Mouse (Mus musculus) G1E (cell line): ENCODE measurements around the gene E130208F15Rik. TPM values are rescaled to one million over a fixed set of nuclear protein-coding genes. Genes with fewer than 3 reads are reported as not detected.

Source experiments
- ATAC-seq: 2 replicates; pipeline ENCODE4 v1.8.0; 2016; ENCODE audit warnings: mild to moderate bottlenecking; ENCODE audit not compliant: insufficient number of reproducible peaks, poor library complexity, low FRiP score, severe bottlenecking; ENCODE audit errors: extremely low read depth
- DNase-seq: peaks from one replicate; pipeline ENCODE4 v3.0.0; 2012; ENCODE audit warnings: low spot score
- H3K27me3 ChIP-seq: 2 replicates; pipeline ENCODE4 v1.6.1; 2012; ENCODE audit warnings: mild to moderate bottlenecking, low read length, inconsistent platforms; ENCODE audit not compliant: insufficient read depth
- H3K36me3 ChIP-seq: replicated peaks from 2 replicates; pipeline ENCODE3; 2012; ENCODE audit warnings: mild to moderate bottlenecking, inconsistent platforms
- H3K4me1 ChIP-seq: 2 replicates; pipeline ENCODE4 v1.6.1; 2012; ENCODE audit warnings: low read depth, low read length, inconsistent platforms, mixed read lengths; ENCODE audit not compliant: insufficient read depth
- H3K4me3 ChIP-seq: 2 replicates; pipeline ENCODE4 v1.5.1; 2012; ENCODE audit warnings: low read depth, mild to moderate bottlenecking, inconsistent platforms, low read length, moderate library complexity, mixed read lengths
- H3K9me3 ChIP-seq: replicated peaks from 2 replicates; pipeline ENCODE4 v1.6.1; 2012; ENCODE audit warnings: inconsistent platforms
- CTCF ChIP-seq: IDR thresholded peaks from 2 replicates; pipeline ENCODE4 v1.5.1; 2012; ENCODE audit warnings: low read depth, low read length, inconsistent platforms, mixed read lengths
- GATA1 ChIP-seq: IDR thresholded peaks from 2 replicates; pipeline ENCODE4 v1.6.1; 2012; ENCODE audit warnings: borderline replicate concordance, low read length, inconsistent platforms, mixed read lengths
- GATA2 ChIP-seq: IDR thresholded peaks from 2 replicates; pipeline ENCODE4 v1.6.1; 2012; ENCODE audit warnings: low read depth, low read length, inconsistent platforms, borderline replicate concordance
- POLR2AphosphoS5 ChIP-seq: IDR thresholded peaks from 2 replicates; pipeline ENCODE4 v1.6.1; 2012; ENCODE audit warnings: low read depth, low read length, inconsistent platforms; ENCODE audit not compliant: insufficient replicate concordance
- TAL1 ChIP-seq: conservative IDR thresholded peaks from 2 replicates; pipeline ENCODE4 v1.6.1; 2012; ENCODE audit warnings: low read depth, low read length, inconsistent platforms, mixed read lengths
- polyA plus RNA-seq: library from polyadenylated mRNA; stranded (reverse); fragments of >175 nt; gene quantifications from 2 replicates; pipeline ENCODE4 v1.2.3, GENCODE M21; 2012
- total RNA-seq, 2 experiments: library from RNA; stranded (forward) in 1 of 2; stranded (reverse) in 1 of 2; fragments of 200-1000 nt in 1 of 2; fragments of >200 nt in 1 of 2; fragmentation: Nextera tagmentation in 1 of 2; gene quantifications; 2 replicates each; pipeline ENCODE4 v1.2.3; 2014 to 2017

E130208F15Rik gene
- total and polyA plus RNA-seq, 3 experiments: 0.49 to 2.3 (median 1.3) TPM

DNA sequence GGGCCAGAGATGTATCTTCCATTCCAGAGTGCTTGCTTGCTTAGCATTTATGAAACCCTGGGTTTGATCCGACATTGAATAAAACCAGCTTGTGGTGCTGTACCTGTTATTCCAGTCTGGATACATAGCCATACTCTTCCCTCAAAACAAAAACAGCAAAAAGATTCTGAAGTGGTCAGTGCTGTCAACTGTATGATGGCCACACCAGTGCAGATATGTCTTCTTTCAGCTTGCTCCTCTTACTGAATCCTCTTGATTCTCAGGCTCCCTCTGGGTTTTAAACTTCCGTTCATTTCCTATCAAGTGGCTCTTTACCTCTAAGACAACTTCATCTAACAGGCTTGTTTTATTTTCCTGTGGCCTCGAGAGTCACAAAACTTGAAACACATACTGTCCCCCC, 2.3 kb downstream of the E130208F15Rik start, which contains the start of gene Sdhaf1:
TSS of gene Sdhaf1 (minus strand) at position 101 of the 400 bp plus-strand sequence.
- Histone ChIP-seq H3K9me3 (0 out of 2 replicates have a peak, but pooled peaks cover 3% of the 10 kb centered on the region), H3K4me1 (peaks cover 39% of the 10 kb centered on the region), H3K4me3 (peak within 1 kb of the TSS; percentile 89), H3K36me3 (peaks cover 11% of the 10 kb centered on the region), H3K27me3 (peaks cover 12% of the 10 kb centered on the region)
- ATAC-seq (no peak), DNase-seq (no peak)
- TF ChIP-seq CTCF: no peak

DNA sequence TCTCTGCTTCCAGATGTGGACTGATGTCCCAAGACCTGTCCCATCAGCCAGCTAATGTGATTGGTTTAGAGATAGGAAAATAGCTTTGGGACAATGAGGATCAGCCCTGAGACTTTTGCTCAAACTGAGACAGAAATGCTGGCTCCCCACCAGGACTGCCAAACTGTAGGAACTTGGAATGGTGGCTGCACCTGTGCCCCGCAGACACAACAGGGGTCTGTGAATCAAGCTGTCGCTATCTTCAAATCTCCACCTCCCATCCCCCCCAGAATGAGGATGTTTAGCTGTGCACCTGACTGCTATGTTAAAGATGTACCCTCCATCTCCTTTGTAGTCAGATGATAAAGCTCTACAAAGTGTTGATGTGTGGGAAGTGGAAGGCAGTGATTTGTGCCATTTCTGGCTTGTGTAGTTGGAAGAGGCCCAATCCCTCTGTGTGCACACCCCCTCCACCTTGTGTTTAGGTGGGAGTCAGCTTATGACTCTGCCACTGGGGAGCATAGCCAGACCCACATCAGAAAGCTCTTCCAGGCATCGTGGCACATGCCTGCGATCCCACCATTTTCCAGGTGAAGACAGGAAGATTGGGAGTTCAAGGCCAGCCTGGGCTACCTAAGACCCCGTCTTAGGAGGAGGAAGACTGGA, 2.9 kb downstream of the E130208F15Rik start:
- TF ChIP-seq GATA2: no peak
- H3K36me3 ChIP-seq: peaks cover 11% of the 10 kb centered on the region
- H3K9me3 ChIP-seq: 0 out of 2 replicates have a peak, but pooled peaks cover 3% of the 10 kb centered on the region
- ATAC-seq: no peak
- no peak overlapping the region for H3K4me3 ChIP-seq
- DNase-seq: no peak
- peaks cover 15% of the 10 kb centered on the region for H3K27me3 ChIP-seq
- peaks cover 38% of the 10 kb centered on the region for H3K4me1 ChIP-seq

DNA sequence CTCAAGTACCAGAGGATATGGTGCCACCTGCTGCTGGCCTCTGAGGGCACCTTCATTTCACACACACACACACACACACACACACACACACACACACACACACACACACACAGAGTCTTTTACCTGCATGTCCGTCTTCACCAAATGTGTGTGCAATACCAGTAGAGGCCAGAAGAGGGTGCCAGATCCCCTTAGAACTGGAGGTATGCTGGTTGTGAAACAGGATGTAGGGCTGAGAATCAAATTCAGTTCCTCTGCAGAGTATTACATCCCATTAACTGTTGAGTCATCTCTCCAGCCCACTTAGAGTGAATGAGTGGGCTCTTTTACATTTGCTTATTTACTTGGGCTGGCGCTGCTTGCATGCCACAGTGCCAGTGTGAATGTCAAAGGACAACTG, 3.8 kb downstream of the E130208F15Rik start:
- Histone ChIP-seq H3K4me1 (peaks cover 28% of the 10 kb centered on the region), H3K4me3 (no peak overlapping the region), H3K36me3 (peaks cover 7% of the 10 kb centered on the region), H3K27me3 (peaks cover 18% of the 10 kb centered on the region), H3K9me3 (0 out of 2 replicates have a peak, but pooled peaks cover 3% of the 10 kb centered on the region)
- TF ChIP-seq POLR2AphosphoS5 (no peak), CTCF (peak; percentile 83)
- no peak for DNase-seq
- no peak for ATAC-seq

DNA sequence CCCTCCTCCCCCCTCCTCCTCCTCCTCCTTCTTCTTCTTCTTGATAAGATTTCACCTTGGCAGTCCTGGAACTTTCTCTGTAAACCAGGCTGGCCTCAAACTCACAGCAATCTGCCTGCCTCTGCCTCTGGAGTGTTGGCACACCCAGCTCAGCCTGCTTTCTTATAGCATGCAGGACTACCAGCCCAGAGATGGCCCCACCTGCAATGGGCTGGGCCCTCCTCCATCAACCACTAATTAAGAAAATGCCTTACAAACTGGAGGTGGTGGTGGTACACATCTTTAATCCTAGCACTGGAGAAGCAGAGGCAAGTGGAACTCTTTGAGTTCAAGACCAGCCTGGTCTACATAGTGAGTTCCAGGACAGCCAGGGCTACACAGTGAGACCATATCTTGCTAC, 4.9 kb downstream of the E130208F15Rik start:
- Histone ChIP-seq H3K9me3 (0 out of 2 replicates have a peak, but pooled peaks cover 3% of the 10 kb centered on the region), H3K4me1 (peaks cover 18% of the 10 kb centered on the region), H3K4me3 (no peak overlapping the region), H3K36me3 (no peaks in the 10 kb centered on the region), H3K27me3 (peaks cover 18% of the 10 kb centered on the region)
- ATAC-seq: no peak
- DNase-seq: no peak
- TF ChIP-seq TAL1 (no peak), GATA1 (no peak), CTCF (no peak), GATA2 (no peak), POLR2AphosphoS5 (no peak)

DNA sequence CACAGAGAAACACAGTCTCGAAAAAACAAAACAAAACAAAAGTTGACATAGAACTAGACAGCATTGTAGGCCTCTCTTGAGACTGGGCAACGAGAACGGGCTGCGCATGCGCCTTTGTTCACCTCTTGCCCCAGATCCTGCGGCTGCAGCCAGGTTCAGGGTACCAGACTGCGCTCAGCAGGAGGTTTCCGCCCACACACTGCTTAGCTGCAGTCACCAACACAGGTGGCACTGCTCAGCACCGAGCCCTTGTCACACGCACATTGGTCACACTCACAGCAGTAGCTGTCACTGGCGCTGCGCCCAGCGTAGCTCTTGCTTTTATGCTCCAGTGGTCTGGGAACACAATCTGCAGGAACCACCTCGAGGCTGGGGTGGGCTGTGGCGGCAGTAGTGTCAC, 5.6 kb downstream of the E130208F15Rik start:
- ATAC-seq: no peak
- 0 out of 2 replicates have a peak, but pooled peaks cover 3% of the 10 kb centered on the region for H3K9me3 ChIP-seq
- no peak overlapping the region for H3K4me3 ChIP-seq
- H3K27me3 ChIP-seq: peaks cover 18% of the 10 kb centered on the region
- peaks cover 19% of the 10 kb centered on the region for H3K4me1 ChIP-seq
- TF ChIP-seq GATA1 (no peak), TAL1 (no peak), GATA2 (no peak), CTCF (no peak), POLR2AphosphoS5 (no peak)
- no peak for DNase-seq
- no peaks in the 10 kb centered on the region for H3K36me3 ChIP-seq

DNA sequence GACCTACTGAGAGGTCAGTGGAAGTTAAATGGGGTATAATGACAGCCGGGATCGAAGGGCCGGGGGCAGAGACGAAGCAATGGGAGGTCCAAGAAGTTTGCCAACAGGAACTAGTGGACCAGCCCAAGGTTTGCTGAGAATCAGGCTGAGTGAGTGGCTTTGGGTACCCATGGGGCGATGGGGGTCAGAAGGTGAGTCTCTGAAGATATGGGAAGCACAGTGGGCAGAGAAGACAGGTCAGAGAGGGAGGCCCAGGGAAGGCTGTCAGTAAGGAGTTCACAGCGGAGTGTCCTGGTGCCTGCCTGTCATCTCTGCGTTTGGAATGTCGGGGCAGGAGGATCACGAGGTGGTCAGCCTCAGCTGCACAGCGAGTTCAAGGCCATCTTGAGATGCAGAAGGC, 6.8 kb downstream of the E130208F15Rik start:
- Histone ChIP-seq H3K4me3 (no peak overlapping the region), H3K4me1 (peaks cover 12% of the 10 kb centered on the region), H3K27me3 (peaks cover 18% of the 10 kb centered on the region), H3K36me3 (no peaks in the 10 kb centered on the region), H3K9me3 (0 out of 2 replicates have a peak, but pooled peaks cover 3% of the 10 kb centered on the region)
- TF ChIP-seq POLR2AphosphoS5 (no peak), TAL1 (no peak), CTCF (no peak), GATA1 (no peak), GATA2 (no peak)
- ATAC-seq (no peak), DNase-seq (no peak)

DNA sequence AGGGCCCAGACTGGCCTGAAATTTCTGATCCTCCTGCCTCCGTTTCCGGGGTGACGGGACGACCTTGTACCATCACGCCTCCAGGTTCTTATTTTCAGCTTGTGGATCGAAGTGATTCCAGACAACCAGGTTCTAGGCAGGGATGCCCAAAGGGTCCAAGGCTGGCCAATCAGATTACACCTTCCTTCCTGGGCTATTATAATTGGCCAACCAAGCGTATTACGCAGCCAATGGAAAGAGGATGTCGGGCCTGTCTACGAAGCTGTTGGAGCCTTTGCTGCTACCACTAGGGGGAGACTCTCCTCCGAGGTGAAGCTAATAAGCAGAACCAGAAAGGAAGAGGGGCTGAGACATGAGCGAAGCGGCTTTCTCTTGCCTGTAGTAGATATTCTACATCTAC, 10.3 kb downstream of the E130208F15Rik start:
- H3K9me3 ChIP-seq: no peaks in the 10 kb centered on the region
- DNase-seq (peak; percentile 54), ATAC-seq (0 out of 2 replicates have a peak, but pooled peaks have one; percentile 15)
- H3K4me3 ChIP-seq: no peak overlapping the region
- H3K36me3 ChIP-seq: no peaks in the 10 kb centered on the region
- TF ChIP-seq POLR2AphosphoS5 (no peak), CTCF (peak; percentile 75)
- H3K27me3 ChIP-seq: peaks cover 38% of the 10 kb centered on the region
- peaks cover 14% of the 10 kb centered on the region for H3K4me1 ChIP-seq
